Mouse (Mus musculus): ENCODE results near the gene Hpn.

DNA sequence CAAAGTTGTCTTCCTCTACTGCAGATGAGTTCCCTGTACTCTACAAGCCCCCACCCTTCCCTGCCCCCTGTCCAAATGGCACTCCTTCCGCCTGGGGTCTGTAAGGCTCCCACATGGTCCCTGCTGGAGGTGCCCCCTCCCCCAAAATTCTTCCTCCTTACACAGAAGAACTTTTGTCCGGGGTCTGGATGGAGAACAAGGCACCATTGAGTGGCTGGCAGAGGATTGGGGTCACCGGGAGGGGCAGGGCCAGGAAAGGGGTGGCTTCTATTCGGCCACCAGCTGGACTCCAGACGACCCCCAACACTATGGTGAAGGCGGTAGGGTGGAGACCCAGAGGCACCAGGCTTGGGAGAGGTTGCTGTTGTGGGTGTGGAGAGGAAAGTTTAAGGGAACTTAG lies 37.6 kb downstream of the Hpn start:
- TF ChIP-seq CTCF (IDR thresholded peaks at IDR 0.05; ENCODE audit: extremely low read depth, insufficient read depth, insufficient read length, insufficient replicate concordance) (no peak), POLR2A (IDR thresholded peaks at IDR 0.05; ENCODE audit: low read depth, low read length) (no peak)
